Mouse (Mus musculus): ENCODE measurements at regions not wholly inside any gene's neighbourhood (a gene's known extent, or its start where the extent isn't known, plus 50 kb on each side); places are given as distances from the start of the nearest gene placed in this dataset.
A peak's percentile ranks its signal among the peaks of the same experiment; 100 is the strongest.
"Not testable (repeated sequence)": the region's sequence is repeated elsewhere in the genome, so short reads cannot be mapped to it uniquely, and the experiment has no call there.

DNA sequence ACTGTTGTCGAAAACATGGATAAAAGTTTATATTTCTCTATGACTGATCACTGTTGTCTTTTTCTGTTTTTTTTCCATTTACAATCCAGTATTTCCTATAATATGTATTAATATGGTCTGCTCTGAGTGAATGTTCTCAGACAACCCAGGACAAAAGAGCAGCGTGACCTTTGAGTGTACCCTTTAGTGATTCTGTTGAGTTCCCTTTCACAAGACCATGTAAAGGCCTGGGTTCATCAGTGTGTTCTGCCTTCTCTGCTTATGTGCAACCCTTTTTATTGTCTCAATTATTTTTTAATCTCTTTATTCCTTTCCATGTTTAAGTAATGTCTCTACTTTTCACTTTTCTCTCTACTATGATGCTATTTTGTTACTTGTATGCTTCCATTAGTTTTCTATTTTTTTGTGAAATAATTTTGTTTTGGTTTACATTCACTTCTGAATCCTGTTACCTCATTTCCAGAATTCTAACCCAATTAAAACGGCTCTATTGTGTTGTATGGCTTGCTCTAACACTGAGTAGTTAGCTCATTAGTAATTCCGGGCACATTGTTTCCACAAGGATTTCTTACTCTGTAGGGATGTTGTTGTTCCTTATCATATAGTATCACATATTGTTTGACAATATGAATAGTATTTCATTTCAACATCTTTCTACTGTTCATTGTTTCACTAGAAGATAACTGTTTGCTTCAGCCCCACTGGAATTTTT is 523.9 kb upstream of the Hsf2 start:
- DNase-seq (ENCODE audit: low spot score) = no peak
- intact Hi-C loops (cut with DNase I) = no loop called here

DNA sequence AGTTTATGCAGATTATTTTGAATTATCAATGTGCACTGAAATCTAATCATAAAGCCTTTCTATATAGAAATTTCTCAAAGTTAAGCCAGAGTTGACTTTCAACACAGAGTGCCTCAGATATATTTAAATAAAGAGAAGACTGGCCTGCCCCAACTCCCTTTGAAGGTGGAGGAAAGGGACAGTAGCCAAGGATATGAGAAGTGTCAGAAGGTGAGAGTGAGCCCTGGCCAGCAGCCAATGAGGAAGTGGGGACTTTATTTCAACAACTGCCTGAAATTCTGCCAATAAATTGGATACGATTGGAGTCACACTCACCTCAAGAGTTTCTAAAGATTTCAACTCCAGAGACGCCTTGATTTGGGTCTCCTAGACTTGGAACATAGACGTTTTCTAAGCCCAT is 523.0 kb upstream of the Hsf2 start:
- DNase-seq (ENCODE audit: low spot score) = no peak
- intact Hi-C loops (cut with DNase I) = no loop called here

DNA sequence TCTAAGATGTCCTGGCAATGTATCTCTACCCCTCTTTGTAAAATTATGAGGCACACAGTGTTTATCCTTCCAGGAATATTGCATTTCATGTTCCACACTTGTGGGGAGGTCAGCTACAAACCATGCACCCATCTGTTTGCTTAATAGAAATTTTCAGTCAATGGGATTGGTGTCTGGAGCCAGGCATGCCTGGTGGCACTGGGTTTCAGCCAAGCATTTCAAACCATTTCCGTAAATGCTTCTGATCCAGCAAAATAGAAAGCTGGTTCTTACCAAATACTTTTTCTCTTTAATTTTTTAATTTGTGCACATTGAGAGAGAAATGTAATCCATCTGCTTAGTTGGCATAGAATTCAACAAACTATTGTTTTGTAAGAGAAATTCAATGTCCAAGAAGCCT is 517.3 kb upstream of the Hsf2 start:
- no peak for DNase-seq (ENCODE audit: low spot score)
- intact Hi-C loops (cut with DNase I) = no loop called here

DNA sequence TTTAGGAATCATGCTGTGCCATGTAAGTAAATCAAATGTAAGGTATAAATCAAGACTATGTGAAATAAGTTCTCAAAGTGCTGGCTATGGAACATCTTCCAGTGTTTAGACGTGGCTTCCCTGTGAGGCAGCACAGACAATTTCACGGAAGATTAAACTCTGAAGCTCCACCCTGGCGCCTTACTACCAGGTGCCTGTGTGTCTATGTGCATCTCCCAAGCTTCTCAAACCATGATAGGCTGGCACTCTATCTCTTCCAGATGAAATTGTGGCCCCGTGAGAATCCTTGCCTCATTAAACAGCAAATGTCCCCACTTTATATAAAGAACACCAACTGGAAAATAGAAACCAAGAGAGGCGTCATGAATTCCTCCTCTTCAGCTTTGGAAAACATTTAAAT is 511.4 kb upstream of the Hsf2 start:
- intact Hi-C loops (cut with DNase I) = no loop called here
- DNase-seq (ENCODE audit: low spot score) = no peak

DNA sequence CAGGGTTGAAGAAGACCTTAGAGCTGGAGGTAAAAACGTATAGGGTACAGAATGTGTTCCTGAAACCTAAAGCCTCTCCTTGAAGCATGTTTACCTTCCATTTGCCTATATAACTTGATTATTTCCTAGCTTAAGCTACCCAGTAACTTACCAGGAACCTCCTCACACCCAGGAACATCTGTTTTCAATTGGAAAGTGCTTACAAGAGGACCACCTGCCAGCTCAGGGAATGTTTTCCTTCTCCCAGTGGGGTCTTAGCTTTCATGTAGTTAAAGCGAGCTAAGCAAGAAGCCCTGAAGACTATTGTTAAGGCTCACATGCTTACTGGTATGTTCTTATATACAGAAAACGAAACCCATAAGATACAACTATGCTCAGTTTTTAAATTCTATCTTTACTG is 506.6 kb upstream of the Hsf2 start:
- no peak for DNase-seq (ENCODE audit: low spot score)
- intact Hi-C loops (cut with DNase I) = no loop called here

DNA sequence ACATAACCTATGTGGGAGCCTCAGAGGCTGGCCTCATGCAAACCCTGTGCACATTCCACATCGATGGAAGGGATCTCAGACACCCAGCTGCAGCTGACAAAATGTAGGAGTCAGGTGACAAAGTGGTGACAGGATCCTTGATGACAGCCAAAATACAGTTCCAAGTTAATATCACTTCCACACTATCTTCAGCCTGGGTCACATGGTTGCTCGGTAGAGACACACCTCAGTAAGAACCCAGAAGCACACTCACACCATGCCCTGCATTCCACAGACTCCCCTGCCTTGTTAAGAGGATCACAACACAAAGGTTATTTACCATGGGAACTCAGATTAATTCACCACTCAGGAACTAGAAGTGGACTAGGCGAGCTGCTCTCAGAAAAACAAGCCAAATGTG is 505.4 kb upstream of the Hsf2 start:
- intact Hi-C loops (cut with DNase I) = loop anchor here (2.0 kb wide), 1 partner anchor 132 kb away; no protein-coding TSS in a partner anchor
- DNase-seq (ENCODE audit: low spot score) = peak; percentile 23

DNA sequence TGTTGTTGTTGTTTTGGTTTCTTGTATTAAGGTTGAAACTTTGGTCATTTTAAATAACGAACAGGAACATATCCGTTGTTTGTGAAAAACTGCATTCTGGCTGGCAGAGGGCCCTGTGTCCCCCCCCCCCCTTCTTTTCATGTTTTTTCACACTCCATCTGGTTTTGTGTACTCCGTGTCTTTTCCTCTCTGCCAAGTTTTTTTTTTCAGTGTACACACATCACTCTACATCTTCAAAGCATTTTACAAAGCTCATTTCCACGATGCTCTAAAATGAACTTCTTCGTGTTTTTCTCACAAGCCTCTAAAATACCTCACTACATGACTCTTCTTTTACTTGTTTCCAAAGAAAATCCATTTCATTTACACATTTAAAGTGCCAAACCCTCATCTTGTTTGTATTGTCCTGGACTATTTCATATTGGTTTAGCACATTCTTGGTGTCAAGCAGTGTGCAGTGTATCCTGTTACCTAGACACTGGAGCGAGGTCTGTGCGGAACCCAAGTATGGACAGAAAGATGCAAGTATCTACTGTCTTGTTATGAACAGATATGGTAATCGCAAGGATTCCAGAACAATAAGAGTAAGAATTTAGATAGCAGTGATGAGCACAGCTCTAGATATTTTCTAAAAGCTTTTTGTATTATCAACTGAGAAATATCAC is 503.5 kb upstream of the Hsf2 start:
- DNase-seq (ENCODE audit: low spot score) = no peak
- intact Hi-C loops (cut with DNase I) = no loop called here

DNA sequence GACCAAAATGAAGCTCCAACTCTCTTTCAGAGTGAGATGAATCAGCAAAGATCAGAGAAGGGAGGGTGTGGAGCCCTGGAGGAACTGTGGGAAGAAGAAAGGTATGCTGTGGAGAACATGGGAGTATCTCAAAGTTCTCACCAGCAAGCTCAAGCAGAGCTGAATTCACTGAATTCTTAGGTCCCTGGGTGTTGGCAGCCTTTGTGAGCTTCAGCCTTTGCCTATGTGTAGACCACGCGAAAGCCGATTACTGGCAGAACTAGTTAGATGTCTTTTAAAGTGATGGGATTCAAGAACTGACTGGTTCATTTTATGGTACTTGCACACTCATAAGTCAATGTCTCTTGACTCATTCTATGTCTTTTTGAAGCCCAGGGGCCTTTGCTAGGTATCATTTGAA is 491.2 kb upstream of the Hsf2 start:
- no peak for DNase-seq (ENCODE audit: low spot score)
- intact Hi-C loops (cut with DNase I) = no loop called here

DNA sequence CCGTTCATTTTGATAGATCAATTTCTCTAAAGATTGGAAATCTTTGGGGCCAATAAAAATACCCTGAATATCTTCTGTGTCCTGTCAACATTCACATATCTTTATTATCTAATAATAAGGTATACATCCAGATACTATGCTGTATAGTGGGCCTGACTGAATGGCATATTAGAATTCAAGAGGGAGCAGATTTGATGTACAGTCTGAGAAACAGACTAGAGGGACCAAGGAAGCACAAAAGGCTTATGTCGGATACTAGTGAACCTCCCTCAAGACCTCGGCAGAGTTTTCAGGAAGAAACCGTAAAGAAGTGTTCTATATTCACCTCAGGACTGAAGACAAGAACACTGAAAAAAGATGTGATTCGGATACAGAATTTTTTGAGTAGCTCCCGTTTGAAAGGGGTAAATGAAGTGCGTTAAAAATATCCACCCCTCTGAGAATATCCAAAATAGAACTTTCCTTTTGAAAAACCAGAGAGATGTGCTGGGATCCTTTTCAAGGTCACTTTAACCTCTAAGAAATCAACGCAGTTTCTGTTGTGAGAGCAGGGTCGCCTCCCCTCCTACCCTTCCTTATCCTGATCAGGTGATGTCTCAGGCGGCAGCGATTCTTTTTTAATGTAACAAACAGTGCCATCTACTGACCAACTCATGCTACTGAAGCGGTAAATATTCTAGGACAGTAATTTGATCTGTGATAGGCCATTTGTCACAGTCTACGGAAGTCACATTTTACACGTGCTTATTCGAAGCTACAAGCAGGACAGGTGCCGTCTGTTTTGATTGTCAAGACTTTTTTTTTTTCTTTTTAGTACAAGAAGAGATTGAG is 485.1 kb upstream of the Hsf2 start:
- intact Hi-C loops (cut with DNase I) = loop anchor here (5.0 to 10.0 kb wide), 3 partner anchors 159 to 396 kb away; no protein-coding TSS in a partner anchor
- DNase-seq (ENCODE audit: low spot score) = peak; percentile 3

DNA sequence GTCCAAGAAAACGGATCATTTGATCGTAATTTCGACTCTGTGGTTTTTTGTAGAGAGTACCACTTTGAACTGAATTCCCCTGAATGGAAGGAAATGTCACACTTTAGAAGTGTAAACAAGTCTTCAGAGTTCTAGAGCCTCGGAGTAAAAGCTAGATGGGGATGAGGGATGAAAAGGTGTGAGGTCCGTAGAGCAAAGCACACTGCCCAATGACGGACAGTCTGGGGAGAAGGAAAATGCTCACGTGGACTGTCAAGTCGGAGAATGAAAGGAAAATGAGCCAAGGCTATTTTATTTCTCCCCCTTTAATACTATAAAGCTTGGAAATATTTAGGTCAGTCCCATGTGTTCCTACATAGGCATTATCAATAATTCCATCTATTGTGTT is 484.5 kb upstream of the Hsf2 start:
- intact Hi-C loops (cut with DNase I) = loop anchor here (1.0 to 10.0 kb wide), 4 partner anchors 159 to 629 kb away; no protein-coding TSS in a partner anchor
- DNase-seq (ENCODE audit: low spot score) = no peak

DNA sequence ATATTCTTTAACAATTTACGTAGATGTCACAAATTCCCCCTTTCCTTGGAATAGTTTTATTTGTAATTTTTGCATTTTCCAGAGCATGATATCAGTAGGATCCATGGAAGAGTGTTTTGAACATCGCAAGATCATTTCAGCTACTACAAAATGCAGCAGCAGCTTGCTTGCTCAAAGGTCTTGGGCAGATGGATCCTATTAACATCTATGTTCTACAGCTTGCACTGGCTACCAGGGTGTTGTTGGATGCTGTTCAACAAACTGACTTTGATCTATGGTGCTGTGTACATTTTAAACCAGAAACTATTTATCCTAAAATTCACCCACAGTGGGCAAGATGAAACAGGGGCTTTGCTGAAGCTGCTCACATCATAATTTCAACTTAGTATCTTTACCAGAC is 448.5 kb upstream of the Hsf2 start:
- DNase-seq (ENCODE audit: low spot score) = no peak
- intact Hi-C loops (cut with DNase I) = no loop called here

DNA sequence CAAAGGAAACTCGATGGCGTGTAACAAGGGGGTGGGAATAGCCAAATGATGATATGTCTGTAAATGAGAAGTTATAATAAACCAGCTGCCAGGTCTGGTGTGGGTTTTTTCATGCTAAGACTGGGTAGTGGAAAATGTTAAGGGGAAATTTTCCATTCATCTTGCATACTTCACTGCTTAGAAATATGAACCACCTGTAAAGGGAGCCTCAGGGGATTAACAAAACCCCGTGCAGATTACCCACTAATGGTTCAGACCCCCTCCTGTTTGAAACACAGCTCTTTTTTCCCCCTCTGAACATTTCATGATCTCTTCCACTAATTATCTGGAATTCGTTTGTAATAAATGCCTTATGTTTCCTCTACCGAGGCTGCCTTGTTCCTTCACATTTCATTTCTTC is 446.0 kb upstream of the Hsf2 start:
- intact Hi-C loops (cut with DNase I) = no loop called here
- no peak for DNase-seq (ENCODE audit: low spot score)

DNA sequence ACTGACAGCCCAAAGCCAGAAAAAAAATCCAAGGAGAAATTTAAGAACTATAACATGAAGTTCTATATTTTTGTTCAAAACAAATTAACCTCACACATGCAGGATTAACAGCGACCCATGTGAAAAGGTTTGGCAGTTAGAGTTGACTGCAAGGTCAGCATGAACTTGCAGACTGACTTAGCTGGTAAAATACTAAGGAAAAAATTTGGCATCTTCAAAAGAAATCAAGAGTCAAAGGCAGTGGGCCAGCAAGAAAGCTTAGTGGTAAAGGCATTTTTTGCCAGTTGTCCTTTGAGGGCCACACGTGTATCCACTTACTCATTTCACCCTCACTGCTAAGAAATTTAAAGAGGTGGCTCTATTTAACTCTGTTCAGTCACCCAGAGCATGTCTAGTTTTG is 440.2 kb upstream of the Hsf2 start:
- intact Hi-C loops (cut with DNase I) = loop anchor here (5.0 kb wide), 1 partner anchor 66 kb away; no protein-coding TSS in a partner anchor
- DNase-seq (ENCODE audit: low spot score) = no peak

DNA sequence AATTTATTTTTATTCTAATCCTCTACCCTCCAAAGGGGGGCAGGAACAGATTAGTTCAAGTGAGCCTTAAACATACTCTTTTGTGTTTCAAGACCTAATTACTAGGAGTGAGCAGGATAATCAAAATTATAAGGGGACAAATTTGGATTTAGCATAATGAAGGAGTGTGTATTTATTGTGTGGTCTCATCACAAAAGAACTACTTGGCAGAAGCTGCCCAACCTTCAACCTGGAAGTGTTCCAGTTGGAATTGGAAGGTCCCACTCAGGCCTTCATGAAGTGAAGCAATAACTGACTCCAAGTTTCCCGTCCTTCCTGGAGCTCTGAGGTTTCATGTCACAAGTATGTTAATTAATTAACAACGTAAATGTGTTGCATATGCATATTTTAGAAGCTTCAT is 439.3 kb upstream of the Hsf2 start:
- intact Hi-C loops (cut with DNase I) = loop anchor here (5.0 kb wide), 1 partner anchor 65 kb away; no protein-coding TSS in a partner anchor
- no peak for DNase-seq (ENCODE audit: low spot score)

DNA sequence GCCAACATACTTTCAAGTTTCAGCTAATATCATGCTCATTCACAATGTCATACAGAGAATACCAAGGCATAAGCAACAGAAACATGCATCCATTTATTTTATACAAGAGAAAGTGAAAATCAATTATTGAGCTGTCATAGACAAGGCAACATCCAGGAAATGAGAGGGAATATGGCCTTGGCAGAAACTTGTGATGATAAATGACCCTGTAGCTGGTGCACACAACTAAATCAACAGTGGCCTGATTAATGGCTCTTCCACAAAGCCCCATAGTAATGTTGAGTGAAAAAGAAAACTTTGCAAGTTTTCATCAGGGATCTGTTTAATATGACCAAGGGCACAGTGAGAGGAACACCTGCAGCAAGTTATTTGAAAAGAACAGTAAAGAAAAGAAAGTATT is 438.5 kb upstream of the Hsf2 start:
- DNase-seq (ENCODE audit: low spot score) = no peak
- intact Hi-C loops (cut with DNase I) = loop anchor here (5.0 kb wide), 1 partner anchor 65 kb away; no protein-coding TSS in a partner anchor

DNA sequence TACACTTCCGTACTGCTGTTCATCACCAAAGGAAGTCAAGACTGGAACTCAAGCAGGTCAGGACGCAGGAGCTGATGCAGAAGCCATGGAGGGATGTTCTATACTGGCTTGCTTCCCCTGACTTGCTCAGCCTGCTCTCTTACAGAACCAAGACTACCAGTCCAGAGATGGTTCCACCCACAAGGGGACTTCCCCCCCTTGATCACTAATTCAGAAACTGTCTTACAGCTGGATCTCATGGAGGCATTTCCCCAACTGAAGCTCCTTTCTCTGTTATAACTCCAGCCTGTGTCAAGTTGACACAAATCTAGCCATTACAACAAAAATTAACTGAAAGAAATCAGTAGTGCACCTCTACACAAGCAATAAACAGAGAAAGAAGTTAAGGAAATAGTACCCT is 432.8 kb upstream of the Hsf2 start:
- intact Hi-C loops (cut with DNase I); DNase-seq (ENCODE audit: low spot score): not testable (repeated sequence)

DNA sequence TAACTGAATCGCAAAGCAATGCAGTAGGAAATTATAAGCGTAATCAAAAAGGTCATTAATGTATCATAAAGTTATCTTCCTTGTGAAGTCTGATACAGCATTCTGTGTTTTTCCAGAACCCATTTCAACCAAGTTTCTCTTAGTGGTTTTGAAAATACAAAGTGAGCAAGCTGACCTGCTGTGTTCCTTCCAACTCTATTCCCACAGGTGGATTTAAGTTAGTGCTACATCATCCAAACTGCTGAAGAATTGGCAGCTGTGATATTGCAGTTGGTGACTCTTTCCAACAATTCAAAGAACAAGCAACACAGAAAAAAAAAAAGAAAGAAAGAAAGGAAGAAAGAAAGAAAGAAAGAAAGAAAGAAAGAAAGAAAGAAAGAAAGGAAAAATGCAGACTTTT is 396.1 kb upstream of the Hsf2 start:
- no peak for DNase-seq (ENCODE audit: low spot score)
- intact Hi-C loops (cut with DNase I) = no loop called here

DNA sequence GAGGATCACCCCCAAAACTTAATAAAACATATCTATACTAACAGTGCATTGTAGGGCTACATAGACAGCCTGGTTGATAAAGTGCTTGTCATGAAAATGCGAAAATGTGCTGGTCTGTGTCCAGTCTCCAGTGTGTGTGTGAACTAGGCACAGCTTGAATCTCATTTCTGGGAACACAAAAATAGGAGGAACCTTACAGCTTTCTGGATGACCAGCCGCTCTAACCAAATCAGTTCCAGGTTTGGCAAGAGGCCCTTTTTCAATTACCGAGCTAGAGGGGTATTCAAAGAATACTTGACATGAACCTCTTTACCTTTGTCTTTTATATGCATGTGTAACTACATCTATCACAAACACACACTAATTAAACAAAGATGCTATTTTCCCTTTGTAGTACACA is 390.3 kb upstream of the Hsf2 start:
- intact Hi-C loops (cut with DNase I) = no loop called here
- no peak for DNase-seq (ENCODE audit: low spot score)

DNA sequence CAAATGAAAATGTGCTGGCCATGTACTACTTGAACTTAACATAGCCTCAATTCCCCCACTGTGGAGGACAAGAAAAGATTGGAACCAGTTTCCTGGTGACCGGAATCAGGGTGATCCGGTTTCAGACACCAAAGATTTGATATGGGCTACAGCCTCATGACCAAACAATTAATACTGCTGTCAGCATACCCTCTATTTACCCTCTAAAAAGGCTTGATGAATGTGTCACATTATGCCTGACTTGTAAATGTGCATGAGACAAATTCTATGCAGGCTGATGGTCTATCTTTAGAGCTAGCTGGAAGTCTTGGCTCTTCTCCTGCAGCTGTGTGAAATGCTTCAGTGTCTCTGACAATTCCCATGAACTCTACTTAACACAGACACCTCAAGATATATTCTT is 372.8 kb upstream of the Hsf2 start:
- intact Hi-C loops (cut with DNase I) = loop anchor here (2.0 to 10.0 kb wide), 4 partner anchors 66 to 739 kb away; no protein-coding TSS in a partner anchor
- DNase-seq (ENCODE audit: low spot score) = no peak

DNA sequence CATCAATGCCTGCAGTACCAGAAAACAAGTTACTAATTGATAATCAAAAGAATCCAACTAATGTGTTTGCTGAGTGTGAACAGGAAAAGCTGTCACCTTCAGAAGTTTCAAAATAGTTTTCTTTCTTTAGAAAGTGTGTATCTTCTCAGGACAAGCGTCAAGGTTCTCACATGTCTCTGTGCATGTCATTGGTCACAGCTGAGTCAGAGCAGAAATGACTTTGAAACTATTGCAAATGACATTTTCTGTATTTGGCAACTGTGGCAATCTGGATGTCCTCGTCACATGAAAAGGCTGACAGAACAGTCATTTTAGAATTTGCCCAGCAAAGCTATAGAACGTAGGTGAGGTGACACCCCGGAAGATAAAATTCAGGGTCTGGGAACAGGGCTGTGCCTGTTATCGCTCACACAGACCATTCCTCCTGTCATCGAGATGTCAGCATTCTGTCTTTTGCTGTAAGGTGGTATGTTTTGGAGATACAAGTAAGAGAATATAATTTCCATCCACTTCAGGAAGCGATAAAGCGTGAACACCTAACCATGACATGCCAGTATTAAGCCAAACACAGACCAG is 371.4 kb upstream of the Hsf2 start:
- no peak for DNase-seq (ENCODE audit: low spot score)
- intact Hi-C loops (cut with DNase I) = loop anchor here (5.0 to 10.0 kb wide), 2 partner anchors 67 to 280 kb away; no protein-coding TSS in a partner anchor
